Comparison of ENCODE assay signal across 11 mouse cellular contexts in genomic region chr11:24804623-24805023, GRCm38 (mm10).
DNase-seq lines count a peak whose midpoint lies in the region; ATAC-seq lines count a peak whose summit lies in the region.
"Had no signal": no experiment of that assay in that cellular context is flagged by ENCODE, and none has a peak within 500 bp of the region (broad histone marks: within the 10 kb centered on the region; RNA-seq: fewer than 3 reads in every experiment).

No protein-coding gene starts in this region.

- H3K27me3 ChIP-seq in midbrain, embryonic 14.5 days (ENCODE audit: control insufficient read depth, insufficient read depth, low read length): no peaks in the 10 kb centered on the region
- no peaks in the 10 kb centered on the region for H3K27me3 ChIP-seq in midbrain, embryonic 11.5 days (ENCODE audit: control insufficient read depth, insufficient read depth, low read length)
- H3K27me3 ChIP-seq in forebrain, embryonic 13.5 days: no peaks in the 10 kb centered on the region
- no peaks in the 10 kb centered on the region for H3K27me3 ChIP-seq in limb, embryonic 13.5 days
- H3K27me3 ChIP-seq: midbrain, embryonic 15.5 days had no signal

- H3K36me3 ChIP-seq in midbrain, embryonic 14.5 days (ENCODE audit: control insufficient read depth, insufficient read depth, low read length): no peaks in the 10 kb centered on the region
- H3K36me3 ChIP-seq in midbrain, embryonic 11.5 days (ENCODE audit: control insufficient read depth, insufficient read depth, low read length): no peaks in the 10 kb centered on the region
- no peaks in the 10 kb centered on the region for H3K36me3 ChIP-seq in forebrain, embryonic 13.5 days (ENCODE audit: poor library complexity, severe bottlenecking)
- H3K36me3 ChIP-seq in limb, embryonic 13.5 days: no peaks in the 10 kb centered on the region
- H3K36me3 ChIP-seq: G1E; midbrain, embryonic 15.5 days had no signal

- DNase-seq in midbrain, embryonic 14.5 days: peak; percentile 27
- no peak for DNase-seq in midbrain, embryonic 11.5 days (ENCODE audit: low spot score, missing footprints)
- peak; percentile 39 for DNase-seq in adrenal gland, postnatal 25 days
- no peak for DNase-seq in layer of hippocampus, adult 11-12 months (ENCODE audit: low spot score)
- DNase-seq in cerebellum, adult 11 months: no peak
- DNase-seq: cerebellum, postnatal 36 days; lung, adult 18-20 months had no signal

- H3K4me3 ChIP-seq in midbrain, embryonic 14.5 days (replicated peaks; ENCODE audit: low read depth, low read length): no peak overlapping the region
- no peak overlapping the region for H3K4me3 ChIP-seq in midbrain, embryonic 11.5 days (ENCODE audit: low read depth, low read length)
- H3K4me3 ChIP-seq in forebrain, embryonic 13.5 days: no peak overlapping the region
- no peak overlapping the region for H3K4me3 ChIP-seq in limb, embryonic 13.5 days
- H3K4me3 ChIP-seq: midbrain, embryonic 15.5 days had no signal

- H3K27ac ChIP-seq in midbrain, embryonic 14.5 days (replicated peaks; ENCODE audit: low read depth, low read length): no peak overlapping the region
- H3K27ac ChIP-seq in midbrain, embryonic 11.5 days (ENCODE audit: low read depth, low read length): no peak overlapping the region; the same call in 1 of the 2 replicates
- H3K27ac ChIP-seq in forebrain, embryonic 13.5 days: no peak overlapping the region
- H3K27ac ChIP-seq in limb, embryonic 13.5 days: 0 out of 2 replicates have a peak overlapping the region, but pooled peaks have one; percentile 10
- H3K27ac ChIP-seq: midbrain, embryonic 15.5 days had no signal

- H3K4me2 ChIP-seq in midbrain, embryonic 14.5 days (ENCODE audit: low read length): no peak overlapping the region
- no peak overlapping the region for H3K4me2 ChIP-seq in midbrain, embryonic 11.5 days
- no peak overlapping the region for H3K4me2 ChIP-seq in forebrain, embryonic 13.5 days
- H3K4me2 ChIP-seq in limb, embryonic 13.5 days (replicated peaks): no peak overlapping the region
- H3K4me2 ChIP-seq: midbrain, embryonic 15.5 days had no signal

- no peak for ATAC-seq in midbrain, embryonic 14.5 days (ENCODE audit: low FRiP score, low TSS enrichment)
- no peak for ATAC-seq in midbrain, embryonic 11.5 days (ENCODE audit: low FRiP score)
- peak; percentile 80 for ATAC-seq in forebrain, embryonic 13.5 days
- ATAC-seq in limb, embryonic 13.5 days (ENCODE audit: low FRiP score, low read depth): no peak
- ATAC-seq: midbrain, embryonic 15.5 days had no signal

- H3K9me3 ChIP-seq in midbrain, embryonic 14.5 days (ENCODE audit: control insufficient read depth, low read length): no peaks in the 10 kb centered on the region
- H3K9me3 ChIP-seq in midbrain, embryonic 11.5 days (ENCODE audit: control insufficient read depth, low read length): no peaks in the 10 kb centered on the region
- no peaks in the 10 kb centered on the region for H3K9me3 ChIP-seq in forebrain, embryonic 13.5 days (replicated peaks)
- H3K9me3 ChIP-seq in limb, embryonic 13.5 days: no peaks in the 10 kb centered on the region
- H3K9me3 ChIP-seq: G1E; midbrain, embryonic 15.5 days had no signal

- H3K9ac ChIP-seq in midbrain, embryonic 14.5 days (replicated peaks; ENCODE audit: low read length): no peak overlapping the region
- no peak overlapping the region for H3K9ac ChIP-seq in midbrain, embryonic 11.5 days (ENCODE audit: low read length)
- no peak overlapping the region for H3K9ac ChIP-seq in forebrain, embryonic 13.5 days
- H3K9ac ChIP-seq in limb, embryonic 13.5 days: no peak overlapping the region
- H3K9ac ChIP-seq: midbrain, embryonic 15.5 days had no signal

- 65% methylated on average over 8 of the region's 8 CpGs for WGBS in midbrain, embryonic 14.5 days
- 85% methylated on average over 8 of the region's 8 CpGs for WGBS in midbrain, embryonic 11.5 days
- WGBS in forebrain, embryonic 13.5 days: 26% methylated on average over 8 of the region's 8 CpGs
- 39% methylated on average over 8 of the region's 8 CpGs for WGBS in limb, embryonic 13.5 days

- H3K4me1 ChIP-seq in midbrain, embryonic 14.5 days (ENCODE audit: control insufficient read depth, insufficient read depth, low read length): no peaks in the 10 kb centered on the region
- no peaks in the 10 kb centered on the region for H3K4me1 ChIP-seq in midbrain, embryonic 11.5 days (ENCODE audit: control insufficient read depth, insufficient read depth, low read length)
- peaks cover 12% of the 10 kb centered on the region for H3K4me1 ChIP-seq in forebrain, embryonic 13.5 days
- peaks cover 10% of the 10 kb centered on the region for H3K4me1 ChIP-seq in limb, embryonic 13.5 days
- H3K4me1 ChIP-seq: midbrain, embryonic 15.5 days had no signal

Comparison
In these comparisons a context has a peak if more than half of its experiments do, and no peak if none do; other contexts are left out.
1. DNase-seq: peak in midbrain, embryonic 14.5 days (single experiment) and adrenal gland, postnatal 25 days (single experiment); none in midbrain, embryonic 11.5 days (single experiment), layer of hippocampus, adult 11-12 months (single experiment) and cerebellum, adult 11 months (single experiment).